Mouse (Mus musculus) urinary bladder, adult 18-20 months (tissue): Measurements from ENCODE around the gene Usp6nl.

Source experiments
- DNase-seq, 2 experiments: peaks; one replicate each; pipeline ENCODE4 v3.0.0; 2022; ENCODE audit warnings: low spot score in 2 of 2, mixed read lengths in 2 of 2

The Usp6nl gene

DNA sequence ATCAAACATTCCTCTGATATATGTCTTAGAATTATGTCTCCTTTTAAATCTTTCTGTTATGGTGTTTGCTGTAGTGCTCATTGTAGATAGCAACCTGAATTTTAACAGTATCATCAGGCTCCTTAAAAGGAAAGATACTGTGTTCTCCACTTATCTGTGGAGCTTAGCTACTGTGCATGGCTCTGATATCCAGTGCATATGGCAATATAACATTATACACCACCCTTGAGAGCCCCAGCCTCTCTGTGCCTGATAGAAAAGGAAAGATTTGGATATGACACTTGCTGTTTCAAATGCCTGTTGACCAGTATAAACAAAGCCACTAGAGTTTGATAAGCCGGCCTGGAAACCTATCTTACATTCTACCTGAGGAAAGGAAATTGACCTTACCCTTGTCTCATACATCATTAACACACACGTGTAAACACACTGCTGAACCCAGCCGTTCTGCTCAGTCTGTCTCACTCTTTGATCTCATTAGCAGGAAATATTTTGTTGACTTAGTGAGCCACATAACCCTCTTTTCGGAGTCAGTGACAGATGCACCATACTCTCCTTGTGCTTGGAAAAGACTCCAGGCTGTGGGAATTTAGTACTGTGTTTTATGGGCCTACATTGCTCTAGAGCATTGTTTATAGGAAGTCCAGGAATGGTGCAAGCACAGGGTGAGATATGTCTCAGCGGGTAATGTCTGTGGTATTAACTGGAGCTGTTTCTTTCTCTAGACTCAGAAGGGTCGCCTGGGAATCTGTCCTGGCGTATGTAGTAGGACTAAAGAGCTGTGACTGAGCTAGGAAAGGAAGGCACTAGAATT is 9.1 kb downstream of the Usp6nl start:
- no peak for DNase-seq

DNA sequence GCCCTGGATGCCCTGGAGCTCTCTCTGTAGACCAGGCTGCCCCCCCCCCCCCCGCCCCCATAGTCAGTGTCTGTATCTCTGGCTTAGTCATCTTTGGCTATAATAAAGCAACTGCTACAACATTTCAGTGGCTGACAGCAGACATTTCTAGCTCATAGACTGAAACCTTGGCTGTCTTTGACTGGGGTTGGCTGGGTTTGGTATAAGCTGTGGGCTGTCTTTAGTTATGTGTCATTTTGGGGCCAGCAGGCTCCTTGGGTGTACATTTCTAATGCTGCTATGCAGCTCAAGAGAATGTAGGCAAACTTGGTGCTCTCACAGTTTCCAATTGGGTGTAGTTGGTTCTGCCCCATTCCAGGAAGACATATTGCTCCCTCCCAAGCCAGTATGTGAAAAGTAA is 11.1 kb downstream of the Usp6nl start:
- DNase-seq: no peak

DNA sequence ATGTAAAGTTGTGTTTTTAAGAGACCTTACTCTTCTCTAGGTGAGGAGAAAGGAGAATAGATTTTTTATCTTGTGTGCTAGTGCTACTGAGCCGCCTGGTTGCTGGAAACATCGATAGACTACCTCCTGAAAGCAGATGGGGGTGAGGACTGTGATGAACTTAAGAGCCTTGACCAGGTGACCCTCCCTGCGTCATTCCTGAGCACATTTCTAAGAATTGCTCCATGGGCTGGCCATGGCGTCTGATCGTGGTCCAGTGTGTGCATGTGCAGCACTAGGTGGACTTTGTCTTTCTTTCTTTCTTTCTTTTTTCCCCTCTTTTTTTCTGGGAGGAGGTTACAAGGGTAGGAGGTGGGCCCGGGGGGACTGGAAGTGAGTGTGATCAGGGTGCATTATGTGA is 11.5 kb downstream of the Usp6nl start:
- no peak for DNase-seq

DNA sequence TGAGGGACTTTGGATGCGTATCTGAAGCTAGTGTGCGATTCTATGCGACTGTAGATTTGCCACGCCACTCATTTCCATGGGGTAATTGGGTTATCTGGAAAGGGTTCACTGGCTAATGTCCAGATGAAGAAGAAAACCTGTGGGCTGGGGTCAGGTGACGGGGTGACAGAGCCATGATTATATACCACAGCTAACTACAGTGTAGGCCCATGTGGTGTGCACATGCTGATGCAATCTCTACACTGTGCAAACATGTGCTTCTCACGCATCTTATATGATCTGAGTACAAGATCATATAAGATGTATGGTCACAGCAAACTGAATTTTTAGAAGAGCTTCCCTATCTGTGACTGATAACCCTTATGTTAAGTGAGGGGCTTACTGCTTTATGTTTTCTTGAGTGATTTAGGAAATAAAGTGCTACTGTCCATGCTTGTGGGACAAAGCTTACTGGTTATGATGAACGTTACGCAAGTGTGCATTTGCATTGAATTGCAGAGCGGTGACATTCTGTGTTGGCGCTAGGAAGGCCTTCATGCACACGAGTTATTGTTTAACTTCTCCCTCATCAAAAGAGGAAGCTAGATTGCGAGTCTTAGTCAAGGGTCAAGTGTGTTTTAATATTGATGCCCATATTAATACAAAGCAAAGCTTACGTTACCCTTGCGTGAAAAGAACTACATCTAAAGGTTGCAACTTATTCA is 12.7 kb downstream of the Usp6nl start:
- DNase-seq: no peak

DNA sequence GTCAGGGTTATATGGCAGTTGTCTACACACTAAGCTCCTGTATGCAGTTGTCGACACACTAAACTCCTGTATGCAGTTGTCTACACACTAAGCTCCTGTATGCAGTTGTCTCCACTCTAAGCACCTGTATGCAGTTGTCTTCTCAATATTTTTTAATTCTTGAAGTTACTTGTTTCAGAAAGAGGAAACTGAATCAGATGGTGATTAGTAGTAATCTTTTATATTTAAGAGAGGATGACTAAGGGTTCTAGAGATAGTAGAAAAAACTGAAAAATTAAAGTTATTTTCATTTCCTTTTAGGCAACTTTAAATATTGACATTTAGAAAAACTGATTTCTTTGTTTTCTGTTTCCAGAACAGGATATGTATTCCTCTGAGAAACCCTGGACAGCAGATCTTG is 13.5 kb downstream of the Usp6nl start:
- no peak for DNase-seq

DNA sequence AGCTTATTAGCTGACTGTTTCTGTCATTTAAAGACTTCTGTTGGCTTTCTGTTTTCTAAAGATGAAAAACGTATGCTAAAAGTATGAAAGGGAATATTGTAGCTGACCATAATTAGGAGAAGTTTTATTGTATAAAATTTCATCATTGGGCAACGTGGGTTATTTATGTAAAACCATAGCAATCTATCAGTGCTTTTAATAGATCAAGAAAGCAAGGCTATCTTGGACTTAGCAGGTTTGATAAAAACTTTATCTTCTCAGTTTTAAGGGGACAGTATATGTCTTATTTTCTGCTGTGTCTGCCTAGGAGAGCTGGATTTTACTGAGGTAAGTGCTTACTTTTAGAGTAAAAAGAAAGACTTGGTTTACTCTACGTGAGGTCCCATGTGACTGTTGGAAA is 14.2 kb downstream of the Usp6nl start:
- no peak for DNase-seq

DNA sequence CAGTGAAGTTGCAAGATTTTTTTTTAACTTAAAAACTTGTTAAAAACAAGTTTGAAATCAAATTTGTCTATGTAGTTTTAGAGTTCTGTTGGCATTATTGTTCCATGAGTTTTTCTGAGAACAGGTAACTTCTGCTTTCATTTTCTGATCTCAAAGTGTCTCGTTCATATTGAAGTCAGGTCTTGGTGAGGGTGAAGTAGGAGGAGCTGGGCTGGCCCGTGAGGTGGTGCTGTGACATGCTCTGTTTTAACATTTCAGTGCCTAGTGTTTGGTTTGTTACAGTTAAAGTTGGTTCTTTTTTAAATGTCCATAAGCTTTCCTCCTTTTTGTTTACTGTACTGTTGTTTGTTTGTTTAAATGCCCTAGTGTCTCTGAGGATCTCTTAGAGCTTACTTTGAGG is 15.0 kb downstream of the Usp6nl start:
- no peak for DNase-seq

DNA sequence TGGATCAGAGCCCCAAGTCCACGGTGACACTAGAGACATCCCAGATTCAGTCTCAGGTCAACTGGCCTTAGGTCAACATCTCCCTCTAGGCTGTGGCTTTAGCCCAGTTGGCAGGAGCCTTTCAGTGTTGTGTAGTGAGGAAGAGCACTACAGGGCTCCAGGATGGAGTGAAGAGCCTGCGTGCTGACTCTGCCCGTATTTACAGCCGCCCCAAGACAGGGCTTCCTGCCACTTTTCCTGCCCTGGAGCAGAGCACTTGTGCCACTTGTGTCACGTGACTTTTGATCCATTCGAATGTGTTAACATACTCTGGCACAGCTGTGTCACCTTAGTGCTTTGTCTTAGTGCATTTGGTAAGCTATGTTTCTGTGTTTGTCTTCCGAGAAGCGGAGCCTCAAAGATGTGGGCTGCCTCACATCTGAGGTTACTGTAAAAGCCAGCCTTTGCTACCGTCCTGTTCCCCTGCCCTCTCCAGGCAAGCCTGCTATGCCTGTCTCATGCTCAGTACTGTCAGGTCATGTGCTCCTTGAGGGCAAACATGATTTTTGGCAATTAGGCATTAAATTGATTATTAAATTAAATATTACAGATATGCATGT is 15.7 kb downstream of the Usp6nl start:
- DNase-seq: no peak

DNA sequence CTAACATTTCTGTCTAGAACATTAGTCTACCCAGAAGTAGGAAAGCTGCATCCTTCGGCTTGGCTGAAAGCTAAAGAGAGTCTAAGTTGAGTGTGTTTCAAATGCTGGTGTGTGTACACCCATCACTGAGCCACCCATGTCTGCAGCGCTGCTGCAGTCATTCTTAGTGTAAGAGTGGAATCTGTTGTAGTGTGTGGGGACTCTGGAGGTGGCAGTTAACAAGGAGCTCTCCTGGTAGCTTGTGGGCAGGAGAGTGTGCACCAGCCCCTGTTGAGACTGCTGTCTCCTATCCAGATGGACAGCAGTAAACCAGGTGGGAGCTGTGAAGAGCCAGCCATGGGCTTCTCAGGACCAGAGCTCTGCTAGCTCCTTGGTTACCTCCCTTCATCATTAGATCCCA is 18.0 kb downstream of the Usp6nl start:
- DNase-seq: no peak

DNA sequence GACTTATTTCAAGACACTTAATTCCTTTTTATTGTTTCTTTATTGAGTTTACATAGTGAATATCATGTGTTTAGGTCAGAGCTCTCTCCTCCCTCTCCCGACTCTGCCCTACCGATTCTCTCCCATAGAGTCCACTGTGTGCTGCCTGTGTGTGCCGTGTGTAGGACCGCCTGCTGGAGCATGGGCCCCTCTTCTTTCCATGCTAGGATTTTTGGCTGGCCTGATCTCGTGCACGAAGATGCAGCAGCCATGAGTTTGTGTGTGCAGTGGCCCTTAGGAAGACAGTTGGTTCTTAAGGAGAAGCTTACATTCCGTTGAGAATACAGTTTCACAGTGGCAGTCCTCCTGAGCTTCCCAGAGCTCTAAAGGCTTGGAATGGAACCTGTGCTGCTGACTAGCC is 19.0 kb downstream of the Usp6nl start:
- DNase-seq: no peak

DNA sequence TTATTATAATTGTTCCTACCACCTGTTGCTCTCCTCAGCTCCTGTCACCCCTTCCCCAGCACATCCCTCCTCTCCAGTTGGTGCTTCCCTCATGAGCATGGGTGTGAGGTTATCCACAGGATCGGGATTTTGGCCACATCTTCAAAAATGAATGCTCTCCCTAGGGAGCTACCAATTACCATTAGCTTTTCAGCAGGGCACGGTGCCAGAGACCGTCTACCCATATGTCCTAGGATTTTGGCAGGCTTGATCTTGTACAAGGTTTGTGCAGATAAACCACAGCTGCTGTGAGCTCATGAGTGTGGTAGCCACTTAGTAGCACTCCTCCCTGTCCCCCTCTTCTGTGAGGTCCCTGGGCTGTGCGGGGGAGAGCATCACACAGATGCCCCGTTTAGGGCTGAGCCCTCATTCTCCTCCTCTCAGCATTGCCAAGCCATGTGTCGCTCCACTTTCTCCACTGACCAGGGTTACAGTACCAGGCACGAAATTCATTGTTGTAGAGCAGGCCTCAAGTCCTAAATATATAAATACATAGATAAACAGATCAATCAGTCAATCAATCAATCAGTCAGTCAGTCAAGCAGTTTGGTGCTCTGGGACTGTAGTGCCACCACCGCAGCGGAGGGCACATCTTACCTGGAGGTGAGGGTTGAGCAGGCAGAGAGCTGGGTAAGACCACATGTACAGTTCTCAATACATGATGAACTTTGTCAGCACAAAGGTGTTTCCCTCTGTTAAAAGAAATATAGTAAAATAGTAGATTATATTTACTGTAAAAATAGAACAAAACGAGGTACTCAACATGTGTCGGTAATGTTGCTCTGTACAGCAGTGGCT is 27.0 kb downstream of the Usp6nl start:
- DNase-seq: no peak

DNA sequence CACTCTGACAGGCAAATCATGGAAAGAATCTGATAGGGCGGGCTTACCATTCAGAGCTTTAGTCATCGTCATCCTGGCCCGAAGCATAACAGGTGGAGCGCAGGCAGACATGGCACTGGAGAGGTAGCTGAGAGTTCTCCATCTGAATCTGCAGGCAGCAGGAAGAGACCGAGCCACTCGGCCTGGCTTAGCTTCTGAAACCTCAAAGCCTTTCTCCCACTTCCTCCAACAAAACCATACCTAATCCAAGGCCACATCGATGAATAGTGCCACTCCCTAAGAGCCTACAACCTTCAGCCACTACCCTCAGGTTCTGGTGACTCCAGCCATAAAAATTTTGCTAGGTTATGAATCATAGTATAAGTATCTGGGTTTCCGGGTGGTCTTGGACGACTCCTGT is 27.7 kb downstream of the Usp6nl start:
- no peak for DNase-seq

DNA sequence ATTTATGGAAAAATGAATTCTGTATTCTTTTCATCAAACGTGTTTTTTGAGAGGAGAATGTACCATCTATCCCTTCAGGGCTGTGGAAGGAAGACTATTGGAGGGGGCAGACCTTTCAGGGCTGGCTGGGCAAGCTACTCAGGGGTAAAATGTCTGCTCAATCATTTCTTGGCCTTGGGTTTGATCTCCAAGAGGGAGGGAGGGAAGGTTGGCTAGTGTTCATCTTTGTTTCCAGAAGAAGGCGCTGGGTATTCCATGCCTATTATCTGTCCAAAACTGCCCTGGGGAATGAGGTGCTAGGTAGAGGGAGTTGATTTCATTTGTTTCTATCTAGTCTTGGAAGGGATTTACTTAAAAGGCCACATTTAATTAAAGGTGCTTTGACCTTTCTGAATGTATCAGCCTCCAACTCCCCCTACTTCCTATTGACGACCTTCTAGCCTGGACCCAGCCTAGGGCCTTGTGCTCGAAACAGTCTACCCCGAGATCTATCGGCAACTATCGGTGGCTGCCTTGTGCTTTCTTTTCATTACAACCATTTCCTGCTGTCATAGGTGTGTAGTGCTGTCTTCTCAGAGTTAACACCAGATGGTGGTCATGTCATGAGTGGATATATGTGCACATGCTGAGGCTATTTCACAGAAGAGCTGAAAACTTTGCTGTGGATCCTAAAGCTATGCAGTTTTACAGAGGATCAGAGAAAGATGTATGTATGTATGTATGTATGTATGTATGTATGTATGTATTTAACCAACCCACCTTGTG is 28.6 kb downstream of the Usp6nl start:
- DNase-seq: no peak

DNA sequence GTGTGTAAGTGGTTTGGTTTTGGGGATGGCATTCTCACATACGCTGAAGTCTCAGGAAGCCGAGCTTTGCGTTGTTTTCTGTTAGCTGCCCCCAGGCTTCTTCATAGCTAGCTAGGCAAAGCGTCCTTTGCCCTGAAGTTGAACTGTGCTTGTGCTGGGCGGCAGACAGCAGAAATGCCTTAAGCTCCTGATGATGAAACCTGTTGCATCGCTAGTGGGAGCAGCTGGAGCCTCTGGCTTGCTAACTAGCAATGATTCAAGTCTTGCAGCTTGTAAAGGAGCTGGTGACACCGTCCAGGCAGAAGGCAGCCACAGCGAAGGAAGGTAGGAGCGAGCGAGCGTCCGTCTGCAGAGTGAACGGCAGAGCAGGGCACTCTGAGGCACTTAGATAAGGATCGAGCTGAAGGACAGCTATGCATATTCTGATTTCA is 30.1 kb downstream of the Usp6nl start:
- peak; percentile 10 to 11 for DNase-seq

DNA sequence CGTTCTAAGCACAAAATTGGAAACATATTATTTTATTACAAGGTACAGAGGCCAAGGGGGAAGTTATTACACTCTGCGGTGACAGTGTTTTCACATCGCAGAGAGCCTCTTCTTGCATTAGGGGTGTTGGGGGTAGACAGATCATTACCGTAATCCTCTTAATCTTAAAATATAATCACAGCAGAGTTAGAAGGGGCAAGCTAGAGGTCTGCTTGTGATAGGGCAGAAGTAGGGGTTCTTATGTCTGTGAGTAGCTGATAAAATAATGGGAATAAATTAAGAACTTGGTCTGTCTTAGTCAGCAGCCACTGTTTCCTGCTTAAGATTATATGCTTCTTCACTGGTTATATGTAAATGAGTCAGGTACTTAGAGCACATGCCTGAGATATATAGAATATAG is 30.6 kb downstream of the Usp6nl start:
- DNase-seq: no peak

DNA sequence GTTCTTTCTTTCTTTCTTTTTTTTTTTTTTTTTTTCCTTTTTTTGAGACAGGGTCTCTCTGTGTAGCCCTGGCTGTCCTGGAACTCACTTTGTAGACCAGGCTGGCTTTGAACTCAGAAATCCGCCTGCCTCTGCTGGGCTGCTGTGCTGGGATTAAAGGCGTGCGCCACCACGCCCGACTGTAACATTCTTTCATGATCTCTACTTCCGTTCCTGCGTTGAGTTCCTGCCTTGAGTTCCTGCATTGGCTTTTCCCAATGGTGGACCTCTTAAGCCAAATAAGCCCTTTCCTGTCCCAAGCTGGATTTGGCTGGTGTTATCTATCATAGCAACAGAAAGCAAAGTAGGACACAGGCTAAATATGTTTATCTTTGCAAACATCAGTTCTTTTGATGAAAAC is 34.8 kb downstream of the Usp6nl start:
- no peak for DNase-seq

DNA sequence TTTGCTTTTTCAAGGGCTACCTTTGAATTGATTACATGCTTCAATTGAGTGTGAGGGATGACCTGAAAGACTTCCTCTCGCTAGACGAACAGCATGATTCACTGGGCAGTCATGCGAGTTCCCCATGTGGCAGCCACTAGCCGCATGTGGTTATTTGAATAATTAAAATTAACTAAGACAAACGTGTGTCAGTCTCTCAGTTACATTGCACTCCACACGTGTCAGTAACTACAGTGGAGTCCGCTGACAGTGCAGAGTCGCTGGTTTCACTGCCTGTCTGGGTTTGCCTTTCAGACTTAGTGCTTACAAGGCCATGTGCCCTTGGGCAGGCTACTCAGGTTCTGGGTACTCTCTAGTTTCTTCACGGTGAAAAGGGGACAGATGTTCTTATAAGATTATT is 37.2 kb downstream of the Usp6nl start:
- DNase-seq: no peak

DNA sequence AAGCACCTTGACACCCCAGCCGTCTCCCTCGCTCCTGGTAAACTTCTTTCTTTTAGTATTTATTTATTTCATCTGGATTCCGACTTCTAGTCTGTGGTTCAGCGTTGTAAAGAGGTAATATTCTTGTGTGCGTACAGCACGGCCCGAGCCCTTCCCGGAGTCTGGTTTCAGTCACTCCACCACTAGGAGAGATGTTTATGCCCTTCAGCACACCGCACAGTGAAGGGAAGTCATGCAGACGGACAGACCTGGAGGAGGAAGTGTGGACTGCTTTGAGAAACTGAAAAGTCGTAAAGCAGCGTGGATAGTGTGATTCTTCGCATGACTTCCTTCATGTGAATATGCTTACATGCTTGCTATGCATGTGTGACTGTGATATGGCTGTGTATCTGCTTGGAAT is 40.7 kb downstream of the Usp6nl start:
- DNase-seq: no peak

DNA sequence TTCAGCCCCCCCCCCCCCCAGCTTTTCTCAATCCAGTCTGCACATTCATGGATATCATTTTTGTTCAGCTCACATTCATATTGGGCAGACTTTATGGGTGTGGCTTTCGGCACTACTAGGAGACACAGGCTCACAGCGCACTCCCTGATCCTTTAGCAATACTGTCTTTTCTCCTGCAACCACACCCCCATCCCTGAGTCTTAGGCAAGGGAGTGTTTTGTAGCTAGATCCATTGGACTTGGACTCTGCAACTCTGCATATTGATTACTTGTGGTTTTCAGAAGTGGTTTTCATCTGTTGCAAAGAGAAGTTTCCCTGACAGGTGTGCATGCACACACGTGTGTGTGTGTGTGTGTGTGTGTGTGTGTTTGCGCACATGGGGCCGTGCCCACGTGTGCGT is 41.5 kb downstream of the Usp6nl start:
- no peak for DNase-seq

DNA sequence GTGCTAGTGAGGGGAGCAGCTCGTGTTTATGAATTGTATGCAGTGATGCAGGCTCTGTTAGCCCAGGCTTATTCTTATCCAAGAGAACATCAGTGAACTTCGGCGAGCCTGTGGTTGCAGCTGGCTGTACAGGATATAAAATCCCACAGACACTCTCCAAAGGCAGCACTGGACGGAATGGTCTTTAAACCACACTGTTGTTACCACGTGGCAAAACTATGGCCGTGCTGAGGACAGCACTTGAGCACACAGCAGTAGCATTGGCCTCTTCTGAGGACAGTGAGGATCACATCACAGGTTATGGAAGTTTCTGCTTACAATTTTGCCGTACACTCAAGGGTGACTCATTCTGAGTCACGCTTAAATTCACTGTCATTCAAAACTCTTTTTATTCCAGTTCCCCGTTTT is 44.1 kb downstream of the Usp6nl start:
- no peak for DNase-seq

DNA sequence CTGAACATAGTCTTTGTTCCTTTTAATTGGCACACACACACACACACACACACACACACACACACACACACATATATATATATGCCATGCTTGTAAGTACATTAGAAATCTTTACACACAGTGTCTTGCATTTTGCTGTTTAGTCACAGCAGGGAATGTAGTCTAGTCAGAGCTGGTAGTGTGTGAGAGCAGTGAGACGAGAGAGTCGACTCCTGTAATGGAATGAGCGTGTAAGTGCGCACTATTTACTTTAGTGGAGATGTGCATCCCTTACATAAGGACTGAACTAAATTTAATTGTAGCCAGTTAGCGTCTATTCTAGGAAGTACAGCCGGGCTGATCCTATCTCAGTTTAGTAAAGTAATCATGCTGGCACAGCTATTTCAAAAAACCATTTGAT is 44.5 kb downstream of the Usp6nl start:
- DNase-seq: no peak
